Mouse (Mus musculus): Measurements from ENCODE around the gene Cpsf3. TPM values are rescaled to one million over a fixed set of nuclear protein-coding genes. Genes with fewer than 3 reads are reported as not detected.

Cpsf3 gene
- polyA plus RNA-seq, 1 experiment from 2014 or later, result 120 TPM

Other genes with a start within 250 kb of the Cpsf3 start
- gene Itgb1bp1, start 893 bp downstream of the Cpsf3 start, polyA plus RNA-seq (2014; fragmentation: Nextera tagmentation; extraction: Ambion mirVana), result 42.9 and 43.5 TPM in 2 replicates
- gene Iah1, start 31.0 kb downstream of the Cpsf3 start, polyA plus RNA-seq (2014; fragmentation: Nextera tagmentation; extraction: Ambion mirVana), result 74.6 and 75.2 TPM in 2 replicates
- gene Adam17, start 88.2 kb downstream of the Cpsf3 start, polyA plus RNA-seq (2014; fragmentation: Nextera tagmentation; extraction: Ambion mirVana), result 28.6 and 46.8 TPM in 2 replicates
- gene Ywhaq, start 132.2 kb downstream of the Cpsf3 start, polyA plus RNA-seq (2014; fragmentation: Nextera tagmentation; extraction: Ambion mirVana), result 785 and 857 TPM in 2 replicates